Mouse (Mus musculus): ENCODE results near the gene Pde3b.
"Not testable (repeated sequence)": the region's sequence is repeated elsewhere in the genome, so short reads cannot be mapped to it uniquely, and the experiment has no call there.

Pde3b gene

DNA sequence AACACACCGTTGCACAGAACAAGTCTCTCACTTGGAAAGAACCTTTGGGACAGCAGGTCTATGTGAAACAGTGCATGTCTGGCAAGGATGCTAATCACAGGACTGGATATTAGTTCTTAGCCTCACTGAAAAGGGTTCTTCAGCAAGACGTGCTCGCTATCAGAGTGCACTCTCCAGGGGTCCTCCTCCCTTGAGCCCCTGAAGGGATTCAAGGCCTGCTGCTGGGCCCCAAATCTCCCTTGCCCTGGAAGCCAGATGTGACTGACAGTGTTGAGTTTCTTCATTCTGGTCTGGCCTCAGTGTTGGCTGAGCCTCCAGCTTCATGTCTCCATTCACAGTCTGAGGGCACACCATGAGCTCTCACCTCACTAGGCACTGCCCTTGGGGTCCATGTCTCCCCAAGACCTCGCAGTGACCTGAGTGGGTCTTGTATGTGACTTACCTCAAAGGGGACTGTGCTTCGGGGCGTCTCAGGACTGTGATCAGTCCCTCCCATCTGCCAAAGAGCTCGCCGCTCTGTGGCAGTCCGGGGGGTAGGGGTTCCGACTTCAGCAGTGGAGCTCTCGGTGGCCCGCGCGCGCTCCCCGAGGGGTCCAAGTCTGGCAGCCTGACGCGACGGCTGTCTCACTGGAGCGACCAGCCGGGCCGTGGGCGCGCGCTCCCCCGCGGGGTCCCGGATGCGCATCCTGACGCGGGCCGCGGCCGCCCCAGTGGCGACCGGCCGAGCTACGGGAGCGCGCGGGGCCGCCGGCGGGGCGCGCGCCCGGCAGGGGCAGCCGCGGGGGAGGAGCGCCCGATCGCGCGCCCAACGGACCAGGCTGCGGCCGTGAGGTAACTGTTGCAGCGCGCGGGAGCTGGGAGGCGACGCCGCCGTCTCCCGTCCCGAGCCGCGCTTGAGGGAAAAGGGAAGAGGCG, at the start of gene Pde3b:
Pde3b (plus strand) TSS at position 861 of the 915 bp plus-strand sequence.
- peak; percentile 78 for DNase-seq

GRCm38 (mm10) chr7:114402130-114402529, 13.0 kb upstream of the Pde3b start:
- no peak for DNase-seq

GRCm38 (mm10) chr7:114415336-114416020, 397 bp downstream of the Pde3b start:
- DNase-seq, result peak; percentile 41

DNA sequence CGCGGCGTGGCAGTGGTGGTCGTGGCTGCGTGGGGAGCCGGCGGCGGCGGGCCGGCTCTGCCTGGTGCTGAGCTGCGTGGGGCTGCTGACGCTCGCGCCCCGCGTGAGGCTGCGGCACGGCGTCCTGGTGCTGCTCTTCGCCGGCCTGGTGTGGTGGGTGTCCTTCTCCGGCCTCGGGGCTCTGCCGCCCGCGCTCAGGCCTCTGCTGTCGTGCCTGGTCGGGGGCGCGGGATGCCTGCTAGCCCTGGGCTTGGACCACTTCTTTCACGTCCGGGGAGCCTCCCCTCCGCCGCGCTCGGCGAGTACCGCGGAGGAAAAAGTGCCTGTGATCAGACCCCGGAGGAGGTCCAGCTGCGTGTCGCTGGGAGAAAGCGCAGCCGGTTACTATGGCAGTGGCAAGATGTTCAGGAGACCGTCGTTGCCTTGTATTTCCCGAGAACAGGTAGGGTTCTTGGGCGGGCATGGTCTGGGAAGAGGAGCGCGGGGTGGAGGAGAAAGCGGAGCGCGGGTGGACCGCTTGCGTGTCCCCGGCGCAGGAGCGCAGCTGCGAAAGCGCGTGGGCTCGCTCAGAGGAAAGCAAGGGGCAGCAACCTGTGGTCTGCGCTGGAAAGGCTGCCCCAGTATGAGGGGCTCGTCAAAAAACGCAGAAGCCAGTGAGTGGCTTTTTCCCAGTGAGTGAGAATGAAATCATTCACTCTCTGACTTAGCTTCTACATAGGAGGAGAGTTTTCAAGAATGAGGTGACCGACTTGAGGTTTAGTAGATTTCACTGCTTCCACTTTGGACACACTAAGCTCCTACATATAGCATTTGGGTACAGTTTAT, 1.2 kb downstream of the Pde3b start:
- DNase-seq, result peak; percentile 44

- not testable (repeated sequence) for DNase-seq
Measured at GRCm38 (mm10) chr7:114419331-114419730, 4.2 kb downstream of the Pde3b start.

GRCm38 (mm10) chr7:114420918-114421317, 5.8 kb downstream of the Pde3b start:
- no peak for DNase-seq

GRCm38 (mm10) chr7:114422224-114422623, 7.1 kb downstream of the Pde3b start:
- DNase-seq, result no peak

DNA sequence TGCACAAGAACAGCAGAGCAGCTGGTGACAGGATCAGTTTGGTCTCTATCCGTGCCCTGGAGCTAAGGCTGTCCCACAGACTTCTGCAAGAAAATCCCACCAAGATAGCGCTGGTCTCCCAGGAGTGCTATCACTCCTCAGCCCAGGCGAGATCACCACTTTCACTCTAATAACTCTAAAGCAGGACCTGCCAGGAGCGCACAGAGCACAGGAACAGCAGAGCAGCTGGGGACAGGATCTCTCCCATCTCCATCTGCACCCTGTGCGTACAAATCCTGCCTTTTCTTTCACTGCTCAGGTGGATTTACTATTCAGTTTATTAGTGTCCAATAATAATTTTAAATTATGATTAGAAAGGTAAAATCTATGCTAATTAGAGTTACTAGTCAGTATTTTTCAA, 14.7 kb downstream of the Pde3b start:
- no peak for DNase-seq

DNA sequence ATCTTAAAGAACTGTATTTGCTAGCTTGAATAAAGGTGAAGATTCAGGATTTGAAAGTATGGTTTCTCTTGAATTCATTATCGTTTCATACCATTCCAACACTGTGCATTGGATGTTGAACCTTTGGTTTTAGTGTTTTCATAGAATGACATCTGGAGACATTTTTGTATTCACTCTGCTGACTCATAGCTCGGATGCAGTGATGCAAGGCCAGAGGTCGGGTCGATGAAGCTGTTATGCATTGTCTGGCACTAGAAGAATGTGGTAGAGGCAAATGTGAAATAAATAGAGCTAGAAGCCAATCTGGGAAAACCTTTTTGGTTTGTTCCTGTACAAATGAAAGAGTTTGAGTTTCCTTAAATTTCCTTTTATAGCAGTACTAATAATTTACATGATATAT, 16.9 kb downstream of the Pde3b start:
- DNase-seq, result no peak

GRCm38 (mm10) chr7:114439726-114440125, 24.6 kb downstream of the Pde3b start:
- no peak for DNase-seq

GRCm38 (mm10) chr7:114440494-114440893, 25.4 kb downstream of the Pde3b start:
- no peak for DNase-seq

- no peak for DNase-seq
Measured at GRCm38 (mm10) chr7:114452876-114453275, 37.8 kb downstream of the Pde3b start.

DNA sequence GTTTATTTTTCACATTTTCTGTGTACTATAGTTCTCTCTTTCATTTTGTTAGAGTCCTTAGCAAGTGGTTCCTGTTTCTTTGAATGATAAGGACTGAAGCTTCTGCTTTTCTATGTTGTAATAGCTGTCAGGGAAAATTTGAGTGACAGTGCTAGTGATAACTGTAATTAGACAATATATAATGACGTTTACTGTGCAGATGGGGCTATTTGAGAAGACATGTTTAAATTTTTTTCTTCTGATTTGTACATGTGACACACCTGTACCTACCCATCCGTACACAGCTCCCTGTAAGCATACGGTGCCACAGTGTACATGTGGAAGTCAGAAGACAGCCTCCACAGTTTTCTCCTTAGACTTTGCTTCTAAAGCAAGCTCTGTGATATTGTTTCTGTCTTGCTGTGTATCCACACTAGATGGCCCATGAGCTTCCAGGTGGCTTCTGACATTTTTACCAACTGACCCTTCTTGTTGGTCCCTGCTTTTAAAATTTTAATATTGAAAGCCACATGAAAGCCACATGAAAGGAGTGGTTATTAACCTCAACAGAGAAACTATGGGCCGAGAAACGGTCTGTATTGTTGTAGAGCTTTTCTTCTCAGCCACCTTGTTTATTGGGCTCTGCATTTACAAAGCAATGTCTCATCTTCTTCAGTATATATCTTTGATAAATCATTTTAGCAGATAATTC, 38.4 kb downstream of the Pde3b start:
- no peak for DNase-seq

DNA sequence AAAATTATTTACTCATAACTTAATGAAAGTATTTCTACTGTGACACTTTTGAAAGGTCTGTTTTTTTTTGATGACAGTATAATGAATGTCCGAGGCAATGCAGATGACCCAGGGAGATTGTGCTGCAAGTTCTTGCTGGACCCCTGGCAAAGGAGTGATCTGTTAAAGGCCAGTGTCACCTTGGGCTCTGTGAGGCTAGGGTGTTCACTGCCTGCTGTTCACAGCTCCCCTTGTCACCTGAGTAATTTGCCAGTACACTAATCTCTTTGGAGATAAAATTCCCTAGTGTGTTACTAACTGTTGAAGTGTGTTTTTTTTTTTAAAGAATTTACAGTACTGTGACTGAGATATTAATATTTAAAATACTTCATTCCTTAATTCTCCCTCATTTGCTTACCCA, 39.8 kb downstream of the Pde3b start:
- no peak for DNase-seq

DNA sequence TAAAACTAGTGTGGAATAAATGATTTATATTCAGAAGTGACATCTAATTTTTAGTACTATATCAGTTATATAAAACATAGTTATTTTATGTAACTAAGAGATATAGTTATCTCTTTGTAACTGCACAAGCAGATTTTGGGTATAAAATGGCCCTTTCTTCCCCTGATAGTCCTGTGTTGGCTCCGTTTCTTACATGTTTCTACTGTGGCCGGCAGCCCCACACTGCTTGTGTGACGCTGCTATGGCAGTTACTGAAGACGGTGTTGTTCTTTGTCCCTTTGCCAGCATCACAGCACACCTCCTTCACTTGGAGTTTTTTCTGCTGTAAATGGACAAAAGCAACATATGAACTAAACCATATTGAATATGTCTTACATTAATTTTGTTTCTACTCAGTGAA, 41.8 kb downstream of the Pde3b start:
- no peak for DNase-seq

DNA sequence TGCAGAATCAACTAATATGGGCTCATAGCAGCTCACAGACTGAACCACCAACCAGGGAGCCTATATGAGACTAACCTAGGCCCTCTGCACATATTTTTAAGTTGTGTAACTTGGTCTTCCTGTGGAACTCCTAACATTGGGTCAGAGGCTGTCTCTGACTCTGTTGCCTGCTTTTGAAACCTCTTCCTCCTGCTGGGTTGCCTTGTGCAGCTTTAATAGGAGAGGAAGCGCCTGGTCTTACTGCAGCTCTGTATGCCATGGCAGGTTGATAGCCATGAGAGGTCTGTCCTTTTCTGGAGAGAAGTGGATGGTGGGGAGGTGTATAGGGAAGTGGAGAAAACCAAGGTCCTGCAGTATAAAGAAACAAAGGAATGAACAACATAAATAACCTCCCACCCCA, 44.8 kb downstream of the Pde3b start:
- DNase-seq, result no peak

DNA sequence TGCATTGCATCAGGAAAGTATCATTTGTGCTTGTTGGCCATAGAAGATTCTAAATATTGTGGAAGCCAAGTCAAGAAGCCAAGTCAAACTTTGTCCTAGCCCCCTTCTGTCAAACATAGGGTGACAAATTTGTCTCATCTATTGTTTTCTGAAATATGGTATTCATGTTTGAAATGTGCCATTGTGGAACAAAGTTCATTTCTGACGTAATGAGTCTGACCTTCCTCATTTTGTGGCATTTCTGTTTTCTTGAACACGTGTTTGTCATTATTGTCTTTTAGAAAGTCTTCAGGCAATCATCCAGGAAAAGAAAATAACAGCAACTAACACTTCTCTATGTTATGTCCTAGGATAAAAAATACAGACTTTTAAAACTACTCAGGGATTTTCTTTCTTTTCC, 46.6 kb downstream of the Pde3b start:
- no peak for DNase-seq

GRCm38 (mm10) chr7:114466358-114466757, 51.3 kb downstream of the Pde3b start:
- DNase-seq, result no peak

DNA sequence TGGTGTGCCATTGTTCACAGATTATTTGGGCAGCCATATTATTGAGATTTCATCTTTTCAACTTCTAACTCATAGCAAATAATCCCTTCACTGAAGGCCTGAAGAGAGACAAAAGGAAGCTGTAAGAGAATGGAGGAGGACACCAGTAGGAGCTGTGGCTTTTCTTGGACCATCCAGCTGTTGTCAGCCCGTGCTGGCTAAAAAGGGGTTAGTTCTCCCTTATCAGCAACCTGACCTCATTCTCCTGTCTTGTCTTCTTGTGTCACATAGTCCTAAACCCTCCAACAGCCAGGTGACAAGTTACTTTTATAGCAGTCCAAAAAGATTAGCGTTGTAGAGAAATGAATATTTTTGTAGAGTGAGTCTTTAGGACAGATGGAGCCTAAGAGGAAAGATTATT, 57.4 kb downstream of the Pde3b start:
- DNase-seq, result no peak

- DNase-seq, result no peak
Measured at GRCm38 (mm10) chr7:114474889-114475288, 59.8 kb downstream of the Pde3b start.

GRCm38 (mm10) chr7:114477884-114478283, 62.8 kb downstream of the Pde3b start:
- DNase-seq, result no peak

GRCm38 (mm10) chr7:114478901-114479300, 63.8 kb downstream of the Pde3b start:
- no peak for DNase-seq

- DNase-seq, result no peak
Measured at GRCm38 (mm10) chr7:114479779-114480178, 64.7 kb downstream of the Pde3b start.
